Mouse (Mus musculus) bone marrow macrophage, adult 2 months (primary cell): Measurements from ENCODE around the gene Arhgap29. TPM values are rescaled to one million over a fixed set of nuclear protein-coding genes. Genes with fewer than 3 reads are reported as not detected.

ENCODE experiments used
- H3K27ac ChIP-seq: 2 replicates; pipeline ENCODE4 v1.5.1; 2012; ENCODE audit warnings: low read depth, low read length; ENCODE audit not compliant: insufficient read depth
- H3K4me1 ChIP-seq: 2 replicates; pipeline ENCODE4 v1.6.1; 2012; ENCODE audit warnings: low read length; ENCODE audit not compliant: control insufficient read depth, insufficient read depth
- H3K4me3 ChIP-seq: 2 replicates; pipeline ENCODE4 v1.5.1; 2012; ENCODE audit warnings: mild to moderate bottlenecking, low read length, moderate library complexity; ENCODE audit not compliant: insufficient read depth
- CTCF ChIP-seq: IDR thresholded peaks from 2 replicates; pipeline ENCODE4 v1.5.1; 2012; ENCODE audit warnings: low read depth, mild to moderate bottlenecking, low read length, moderate library complexity
- POLR2A ChIP-seq: IDR thresholded peaks from 2 replicates; pipeline ENCODE4 v1.6.1; 2012; ENCODE audit warnings: mild to moderate bottlenecking, low read depth, low read length, borderline replicate concordance
- polyA plus RNA-seq: library from polyadenylated mRNA; stranded (reverse); fragments of >200 nt; gene quantifications from 2 replicates; pipeline ENCODE4 v1.2.4, GENCODE M21; 2012; ENCODE audit not compliant: missing spikeins, insufficient read depth, insufficient read length

Gene Arhgap29
- polyA plus RNA-seq, 1 experiment = 0.60 TPM

- TF ChIP-seq CTCF (no peak), POLR2A (no peak)
- no peak overlapping the region for H3K4me3 ChIP-seq
- H3K27ac ChIP-seq = no peak overlapping the region
- H3K4me1 ChIP-seq = no peaks in the 10 kb centered on the region
Observed at GRCm38 (mm10) chr3:122058439-122059198, 106.3 kb downstream of the Arhgap29 start.

DNA sequence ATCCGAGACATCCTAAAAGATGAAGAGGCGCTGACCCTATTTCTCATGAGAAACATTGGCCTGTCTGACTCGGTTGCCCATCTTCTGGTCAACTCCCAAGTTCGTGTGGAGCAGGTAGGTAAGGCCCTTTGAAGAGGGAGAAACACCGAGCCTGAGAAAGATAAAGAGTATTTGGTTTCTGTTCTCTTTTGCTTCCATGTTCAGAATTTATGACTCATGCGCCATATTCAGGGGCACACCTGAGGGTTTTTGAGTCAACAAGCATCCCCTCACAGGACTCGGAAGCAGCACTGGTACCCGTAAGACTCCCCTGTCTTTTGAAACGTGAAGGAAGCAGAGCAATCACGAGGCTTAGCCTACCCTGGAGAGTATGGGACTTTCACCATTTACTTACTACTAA is 110.2 kb downstream of the Arhgap29 start:
- no peak for TF ChIP-seq CTCF
- TF ChIP-seq POLR2A = no peak
- Histone ChIP-seq H3K27ac (no peak overlapping the region), H3K4me1 (no peaks in the 10 kb centered on the region), H3K4me3 (no peak overlapping the region)

- TF ChIP-seq CTCF (no peak), POLR2A (no peak)
Observed at GRCm38 (mm10) chr3:122064556-122065410, 112.4 kb downstream of the Arhgap29 start.

More at GRCm38 (mm10) chr3:122064556-122065410, 112.4 kb downstream of the Arhgap29 start:
- Histone ChIP-seq H3K27ac (no peak overlapping the region), H3K4me3 (no peak overlapping the region), H3K4me1 (no peaks in the 10 kb centered on the region)

Other genes with a start within 250 kb of the Arhgap29 start
- 0.44 TPM in 1 of 2 replicates, not detected in the other for gene F3, start 229.0 kb upstream of the Arhgap29 start, polyA plus RNA-seq
- 18.7 and 19.3 TPM in 2 replicates for gene Abcd3, start 137.2 kb upstream of the Arhgap29 start, polyA plus RNA-seq
- not detected in 2 replicates for gene Abca4, start 91.9 kb downstream of the Arhgap29 start, polyA plus RNA-seq